In the genomic region with DNA sequence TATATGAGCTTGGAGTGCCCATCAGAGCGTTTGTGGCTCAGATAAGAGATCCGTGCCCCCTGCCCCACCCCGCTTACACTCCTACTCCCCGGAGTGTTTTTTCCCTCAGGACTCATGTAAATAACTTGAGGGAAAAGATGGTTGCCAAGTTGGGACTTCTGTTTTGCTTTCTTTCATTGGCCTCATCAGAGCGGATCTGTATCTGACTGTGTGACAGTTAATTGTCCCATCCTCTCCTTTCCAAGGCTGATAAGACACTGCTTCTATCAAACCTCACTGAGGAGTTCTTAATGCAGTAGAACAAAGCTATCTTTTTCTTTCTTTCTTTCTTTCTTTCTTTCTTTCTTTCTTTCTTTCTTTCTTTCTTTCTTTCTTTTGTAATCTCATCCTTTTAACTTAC, we compare ENCODE assay signal across 11 mouse cellular contexts.
A peak's percentile ranks its signal among the peaks of the same experiment; 100 is the strongest.
DNase-seq lines count a peak whose midpoint lies in the region; ATAC-seq and TF ChIP-seq lines count a peak whose summit lies in the region.
"Had no signal": no experiment of that assay in that cellular context is flagged by ENCODE, and none has a peak within 500 bp of the region (broad histone marks: within the 10 kb centered on the region; RNA-seq: fewer than 3 reads in every experiment).

No protein-coding gene starts in this region.

- TF ChIP-seq POLR2A in bone marrow, adult 2 months (IDR thresholded peaks at IDR 0.05; ENCODE audit: borderline replicate concordance, control insufficient read depth, low read depth, low read length) = no peak

- no peak for ATAC-seq in kidney, embryonic 16.5 days (ENCODE audit: low FRiP score, low TSS enrichment)
- ATAC-seq in liver, embryonic 13.5 days (ENCODE audit: low read depth) = peak; percentile 34; the same call in 1 of the 2 replicates
- ATAC-seq in midbrain, embryonic 13.5 days = no peak

- H3K36me3 ChIP-seq in heart, embryonic 10.5 days = no peaks in the 10 kb centered on the region
- H3K36me3 ChIP-seq in kidney, embryonic 16.5 days (ENCODE audit: insufficient read depth, low read length) = no peaks in the 10 kb centered on the region
- peaks cover 7% of the 10 kb centered on the region for H3K36me3 ChIP-seq in liver, embryonic 13.5 days
- no peaks in the 10 kb centered on the region for H3K36me3 ChIP-seq in midbrain, embryonic 13.5 days
- H3K36me3 ChIP-seq: embryonic facial prominence, embryonic 12.5 days had no signal

- DNase-seq in heart, embryonic 10.5 days (ENCODE audit: low spot score) = no peak
- no peak for DNase-seq in heart, adult 8-10 months (ENCODE audit: low spot score)
- no peak for DNase-seq in kidney, adult 18-20 months
- no peak for DNase-seq in liver, embryonic 13.5 days
- no peak for DNase-seq in MN1 (ENCODE audit: low spot score)
- DNase-seq: cerebellum, postnatal 10 days; thymus, postnatal 25 days had no signal

- H3K4me1 ChIP-seq in heart, embryonic 10.5 days = peaks cover 79% of the 10 kb centered on the region
- H3K4me1 ChIP-seq in kidney, embryonic 16.5 days (ENCODE audit: insufficient read depth, low read length) = peaks cover 65% of the 10 kb centered on the region
- H3K4me1 ChIP-seq in bone marrow, adult 2 months (ENCODE audit: control insufficient read depth, insufficient read depth, low read length) = peaks cover 10% of the 10 kb centered on the region
- peaks cover 96% of the 10 kb centered on the region for H3K4me1 ChIP-seq in liver, embryonic 13.5 days (replicated peaks)
- H3K4me1 ChIP-seq in midbrain, embryonic 13.5 days (replicated peaks) = peaks cover 29% of the 10 kb centered on the region

- 46% methylated on average over 5 of the region's 5 CpGs for WGBS in heart, embryonic 10.5 days
- WGBS in kidney, embryonic 16.5 days = 54% methylated on average over 5 of the region's 5 CpGs
- 60% methylated on average over 5 of the region's 5 CpGs for WGBS in bone marrow, adult 2 months
- 16% methylated on average over 5 of the region's 5 CpGs for WGBS in liver, embryonic 13.5 days (ENCODE audit: insufficient replicate concordance)
- 86% methylated on average over 5 of the region's 5 CpGs for WGBS in midbrain, embryonic 13.5 days

- no peaks in the 10 kb centered on the region for H3K9me3 ChIP-seq in heart, embryonic 10.5 days
- no peaks in the 10 kb centered on the region for H3K9me3 ChIP-seq in kidney, embryonic 16.5 days (ENCODE audit: low read length)
- H3K9me3 ChIP-seq in liver, embryonic 13.5 days (replicated peaks) = no peaks in the 10 kb centered on the region
- no peaks in the 10 kb centered on the region for H3K9me3 ChIP-seq in midbrain, embryonic 13.5 days
- H3K9me3 ChIP-seq: embryonic facial prominence, embryonic 12.5 days had no signal

- peak overlapping the region; percentile 82 for H3K27ac ChIP-seq in heart, embryonic 10.5 days
- H3K27ac ChIP-seq in kidney, embryonic 16.5 days (ENCODE audit: low read length) = peak overlapping the region; percentile 90
- H3K27ac ChIP-seq in bone marrow, adult 2 months (ENCODE audit: control insufficient read depth, insufficient read depth, low read depth, low read length, poor library complexity) = peak overlapping the region; percentile 22; the same call in 1 of the 2 replicates
- H3K27ac ChIP-seq in liver, embryonic 13.5 days = peak overlapping the region; percentile 92
- H3K27ac ChIP-seq in midbrain, embryonic 13.5 days = no peak overlapping the region

- H3K4me3 ChIP-seq in heart, embryonic 10.5 days = no peak overlapping the region
- no peak overlapping the region for H3K4me3 ChIP-seq in kidney, embryonic 16.5 days (ENCODE audit: low read length)
- H3K4me3 ChIP-seq in bone marrow, adult 2 months (replicated peaks; ENCODE audit: control insufficient read depth, low read depth, low read length) = no peak overlapping the region
- peak overlapping the region; percentile 7; the same call in 1 of the 2 replicates for H3K4me3 ChIP-seq in liver, embryonic 13.5 days (replicated peaks)
- no peak overlapping the region for H3K4me3 ChIP-seq in midbrain, embryonic 13.5 days (replicated peaks)
- H3K4me3 ChIP-seq: embryonic facial prominence, embryonic 12.5 days had no signal

- H3K9ac ChIP-seq in kidney, embryonic 16.5 days (replicated peaks; ENCODE audit: low read length) = peak overlapping the region; percentile 46; the same call in 1 of the 2 replicates
- H3K9ac ChIP-seq in liver, embryonic 13.5 days = peak overlapping the region; percentile 62
- H3K9ac ChIP-seq in midbrain, embryonic 13.5 days (replicated peaks) = no peak overlapping the region
- H3K9ac ChIP-seq: embryonic facial prominence, embryonic 12.5 days had no signal

- no peak overlapping the region for H3K4me2 ChIP-seq in kidney, embryonic 16.5 days (replicated peaks; ENCODE audit: low read depth, low read length)
- peak overlapping the region; percentile 60 for H3K4me2 ChIP-seq in liver, embryonic 13.5 days
- H3K4me2 ChIP-seq in midbrain, embryonic 13.5 days (replicated peaks) = no peak overlapping the region
- H3K4me2 ChIP-seq: embryonic facial prominence, embryonic 12.5 days had no signal

- H3K27me3 ChIP-seq in heart, embryonic 10.5 days (ENCODE audit: insufficient read depth, poor library complexity, severe bottlenecking) = no peaks in the 10 kb centered on the region
- H3K27me3 ChIP-seq in kidney, embryonic 16.5 days (ENCODE audit: insufficient read depth, low read length) = no peaks in the 10 kb centered on the region
- no peaks in the 10 kb centered on the region for H3K27me3 ChIP-seq in liver, embryonic 13.5 days
- H3K27me3 ChIP-seq in midbrain, embryonic 13.5 days = peaks cover 5% of the 10 kb centered on the region; the same call in 1 of the 2 replicates
- H3K27me3 ChIP-seq: embryonic facial prominence, embryonic 12.5 days had no signal

- TF ChIP-seq CTCF in bone marrow, adult 2 months (IDR thresholded peaks at IDR 0.05; ENCODE audit: control insufficient read depth, insufficient read depth, low read length) = no peak
